8 mouse cellular contexts compared by ENCODE assay signal in the genomic region with DNA sequence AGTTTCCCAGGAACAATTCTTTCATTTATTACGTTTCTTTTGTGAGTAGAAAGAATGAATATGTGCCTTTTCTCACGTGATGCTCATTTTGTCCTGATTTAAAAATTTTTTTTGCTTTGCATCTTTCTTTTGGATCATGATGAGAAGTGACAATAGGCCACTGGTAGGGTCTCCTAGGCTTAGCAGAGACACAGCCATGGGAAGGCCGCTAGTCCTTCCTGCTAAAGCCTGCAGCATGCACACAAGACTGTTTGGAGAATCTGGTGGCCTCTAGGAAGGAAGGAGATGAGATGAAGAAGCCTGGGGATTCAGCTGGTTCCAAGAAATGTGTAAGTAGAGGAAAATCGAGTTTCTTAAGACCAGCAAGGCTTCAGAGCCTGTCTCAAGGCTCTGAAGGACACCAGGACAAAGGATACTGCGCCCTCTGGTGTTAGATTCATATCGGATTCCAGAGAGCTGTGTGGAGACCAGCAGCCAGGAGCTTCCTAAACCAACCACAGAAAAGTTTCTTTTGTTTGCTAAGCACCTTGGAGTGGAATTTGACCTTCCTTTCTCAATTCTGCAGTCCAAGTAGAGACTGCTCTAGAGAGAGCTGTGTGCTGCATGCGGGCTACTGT.
DNase-seq lines count a peak whose midpoint lies in the region; ATAC-seq and TF ChIP-seq lines count a peak whose summit lies in the region.

No protein-coding gene starts in this region.

- no peak overlapping the region for H3K4me2 ChIP-seq in midbrain, embryonic 16.5 days (ENCODE audit: low read length)

- peaks cover 7% of the 10 kb centered on the region for H3K4me1 ChIP-seq in heart, adult 2 months (ENCODE audit: control insufficient read depth, insufficient read depth, low read length)
- 0 out of 2 replicates have a peak, but pooled peaks cover 2% of the 10 kb centered on the region for H3K4me1 ChIP-seq in kidney, adult 2 months (ENCODE audit: control insufficient read depth, insufficient read depth, low read length)
- H3K4me1 ChIP-seq in limb, embryonic 10.5 days: peaks cover 29% of the 10 kb centered on the region
- H3K4me1 ChIP-seq in midbrain, embryonic 16.5 days (ENCODE audit: control insufficient read depth, insufficient read depth, low read length): peaks cover 9% of the 10 kb centered on the region

- H3K27ac ChIP-seq in heart, adult 2 months: peak overlapping the region; percentile 34
- H3K27ac ChIP-seq in kidney, adult 2 months (ENCODE audit: insufficient read depth, low read depth, low read length): no peak overlapping the region
- H3K27ac ChIP-seq in limb, embryonic 10.5 days: no peak overlapping the region
- no peak overlapping the region for H3K27ac ChIP-seq in midbrain, embryonic 16.5 days (ENCODE audit: low read length)

- no peaks in the 10 kb centered on the region for H3K27me3 ChIP-seq in heart, adult 2 months (ENCODE audit: control insufficient read depth, insufficient read depth, low read length)
- H3K27me3 ChIP-seq in kidney, adult 2 months (replicated peaks; ENCODE audit: control insufficient read depth, insufficient read depth, low read length): peaks cover 5% of the 10 kb centered on the region
- H3K27me3 ChIP-seq in limb, embryonic 10.5 days (ENCODE audit: low read depth, poor library complexity, severe bottlenecking): peaks cover 48% of the 10 kb centered on the region
- no peaks in the 10 kb centered on the region for H3K27me3 ChIP-seq in midbrain, embryonic 16.5 days (ENCODE audit: control insufficient read depth, insufficient read depth, low read depth, low read length)

- peak; percentile 84 for TF ChIP-seq EP300 in heart, adult 2 months (IDR thresholded peaks at IDR 0.05; ENCODE audit: insufficient read depth, low read depth, low read length)

- no peak overlapping the region for H3K4me3 ChIP-seq in heart, adult 2 months
- no peak overlapping the region for H3K4me3 ChIP-seq in kidney, adult 2 months (ENCODE audit: insufficient read depth, low read depth, low read length)
- H3K4me3 ChIP-seq in limb, embryonic 10.5 days: no peak overlapping the region
- H3K4me3 ChIP-seq in midbrain, embryonic 16.5 days (ENCODE audit: low read depth, low read length): no peak overlapping the region

- H3K9ac ChIP-seq in heart, adult 2 months (ENCODE audit: low read depth, low read length): no peak overlapping the region
- H3K9ac ChIP-seq in midbrain, embryonic 16.5 days (ENCODE audit: low read depth, low read length): no peak overlapping the region

- no peak for TF ChIP-seq POLR2A in heart, adult 2 months (IDR thresholded peaks at IDR 0.05; ENCODE audit: insufficient read depth, low read depth, low read length)
- no peak for TF ChIP-seq POLR2A in kidney, adult 2 months (IDR thresholded peaks at IDR 0.05; ENCODE audit: low read depth, low read length)

- peak; percentile 82; the same call in 1 of the 2 replicates for ATAC-seq in midbrain, embryonic 16.5 days

- H3K79me2 ChIP-seq in heart, adult 2 months (replicated peaks; ENCODE audit: control insufficient read depth, insufficient read depth, low read length): no peaks in the 10 kb centered on the region

- intact Hi-C loops in heart, adult 2 months (cut with DNase I): loop anchor here (2.0 to 10.0 kb wide), 5 partner anchors 475 to 1045 kb away; no protein-coding TSS in a partner anchor

- peak; percentile 96 for TF ChIP-seq CTCF in heart, adult 2 months (IDR thresholded peaks at IDR 0.05)
- peak; percentile 86 for TF ChIP-seq CTCF in kidney, adult 2 months (conservative IDR thresholded peaks at IDR 0.05; ENCODE audit: insufficient read depth, insufficient read length, low read depth, low read length)

- WGBS in heart, adult 2 months: 31% methylated on average over 7 of the region's 7 CpGs
- 33% methylated on average over 7 of the region's 7 CpGs for WGBS in kidney, adult 2 months
- 30% methylated on average over 7 of the region's 7 CpGs for WGBS in limb, embryonic 10.5 days
- WGBS in midbrain, embryonic 16.5 days: 30% methylated on average over 7 of the region's 7 CpGs

- peak; percentile 23 to 61 for DNase-seq in urinary bladder, adult 18-20 months (ENCODE audit: low spot score in 2 of 2)
- DNase-seq in urinary bladder, postnatal 10 days (ENCODE audit: low spot score): no peak
- peak; percentile 92 for DNase-seq in embryo, embryonic 11 days
- DNase-seq in heart, adult 2 months: peak; percentile 52 to 73
- DNase-seq in kidney, adult 2 months: peak; percentile 94
- peak; percentile 60 for DNase-seq in limb, embryonic 10.5 days (ENCODE audit: low spot score)
- peak; percentile 27 for DNase-seq in thymus, postnatal 14 days

- peaks cover 3% of the 10 kb centered on the region; the same call in 1 of the 2 replicates for H3K36me3 ChIP-seq in heart, adult 2 months (ENCODE audit: control insufficient read depth, insufficient read depth, low read length)
- no peaks in the 10 kb centered on the region for H3K36me3 ChIP-seq in kidney, adult 2 months (ENCODE audit: control insufficient read depth, insufficient read depth, low read length)
- H3K36me3 ChIP-seq in limb, embryonic 10.5 days: no peaks in the 10 kb centered on the region
- H3K36me3 ChIP-seq in midbrain, embryonic 16.5 days (ENCODE audit: control insufficient read depth, insufficient read depth, low read length): no peaks in the 10 kb centered on the region

- H3K9me3 ChIP-seq in limb, embryonic 10.5 days (replicated peaks): no peaks in the 10 kb centered on the region
- H3K9me3 ChIP-seq in midbrain, embryonic 16.5 days (replicated peaks; ENCODE audit: control insufficient read depth, low read length, poor library complexity, severe bottlenecking): no peaks in the 10 kb centered on the region
